Mouse (Mus musculus) limb, embryonic 12.5 days (tissue): ENCODE results near the gene Etaa1. TPM values are rescaled to one million over a fixed set of nuclear protein-coding genes. Genes with fewer than 3 reads are reported as not detected.

Experiments
- ATAC-seq: fragments of 200-750 bp; cut with Nextera tagmentation; 2 replicates; pipeline ENCODE4 v1.8.0; 2017; ENCODE audit warnings: low read depth, moderate TSS enrichment; ENCODE audit not compliant: insufficient number of reproducible peaks, insufficient read depth, low FRiP score, low TSS enrichment
- H3K27ac ChIP-seq: fragments of 300-500 bp; sonication (generic); 2 replicates; pipeline ENCODE4 v1.5.1; 2016; ENCODE audit warnings: mild to moderate bottlenecking, moderate library complexity
- H3K27me3 ChIP-seq: fragments of 300-500 bp; sonication (generic); 2 replicates; pipeline ENCODE4 v1.6.1; 2016; ENCODE audit warnings: mild to moderate bottlenecking, moderate library complexity
- H3K36me3 ChIP-seq: fragments of 300-500 bp; sonication (generic); 2 replicates; pipeline ENCODE4 v1.6.1; 2016; ENCODE audit warnings: mild to moderate bottlenecking, moderate library complexity
- H3K4me1 ChIP-seq: fragments of 300-500 bp; sonication (generic); replicated peaks from 2 replicates; pipeline ENCODE4 v1.6.1; 2016
- H3K4me2 ChIP-seq: fragments of 300-500 bp; sonication (generic); 2 replicates; pipeline ENCODE4 v1.6.1; 2016; ENCODE audit warnings: mild to moderate bottlenecking, moderate library complexity
- H3K4me3 ChIP-seq: fragments of 300-500 bp; sonication (generic); replicated peaks from 2 replicates; pipeline ENCODE4 v1.5.1; 2016; ENCODE audit warnings: mild to moderate bottlenecking
- H3K9ac ChIP-seq: fragments of 300-500 bp; sonication (generic); replicated peaks from 2 replicates; pipeline ENCODE4 v1.6.1; 2016; ENCODE audit warnings: mild to moderate bottlenecking, moderate library complexity
- H3K9me3 ChIP-seq: fragments of 300-500 bp; sonication (generic); 2 replicates; pipeline ENCODE4 v1.6.1; 2016; ENCODE audit warnings: mild to moderate bottlenecking, moderate library complexity
- WGBS: fragments of 180-500 bp; shearing (Covaris S2); methylation state at CpG from one replicate; pipeline ENCODE4 v1.1.7; 2016; 5-methylcytosine and 5-hydroxymethylcytosine counted together
- polyA plus RNA-seq: library from polyadenylated mRNA; unstranded; fragments of >200 nt; fragmentation: Nextera tagmentation; extraction: Ambion mirVana; gene quantifications from 2 replicates; pipeline ENCODE4 v1.2.1, GENCODE M21; 2016

Gene Etaa1
- 15.3 and 18.1 TPM in 2 replicates for polyA plus RNA-seq

DNA sequence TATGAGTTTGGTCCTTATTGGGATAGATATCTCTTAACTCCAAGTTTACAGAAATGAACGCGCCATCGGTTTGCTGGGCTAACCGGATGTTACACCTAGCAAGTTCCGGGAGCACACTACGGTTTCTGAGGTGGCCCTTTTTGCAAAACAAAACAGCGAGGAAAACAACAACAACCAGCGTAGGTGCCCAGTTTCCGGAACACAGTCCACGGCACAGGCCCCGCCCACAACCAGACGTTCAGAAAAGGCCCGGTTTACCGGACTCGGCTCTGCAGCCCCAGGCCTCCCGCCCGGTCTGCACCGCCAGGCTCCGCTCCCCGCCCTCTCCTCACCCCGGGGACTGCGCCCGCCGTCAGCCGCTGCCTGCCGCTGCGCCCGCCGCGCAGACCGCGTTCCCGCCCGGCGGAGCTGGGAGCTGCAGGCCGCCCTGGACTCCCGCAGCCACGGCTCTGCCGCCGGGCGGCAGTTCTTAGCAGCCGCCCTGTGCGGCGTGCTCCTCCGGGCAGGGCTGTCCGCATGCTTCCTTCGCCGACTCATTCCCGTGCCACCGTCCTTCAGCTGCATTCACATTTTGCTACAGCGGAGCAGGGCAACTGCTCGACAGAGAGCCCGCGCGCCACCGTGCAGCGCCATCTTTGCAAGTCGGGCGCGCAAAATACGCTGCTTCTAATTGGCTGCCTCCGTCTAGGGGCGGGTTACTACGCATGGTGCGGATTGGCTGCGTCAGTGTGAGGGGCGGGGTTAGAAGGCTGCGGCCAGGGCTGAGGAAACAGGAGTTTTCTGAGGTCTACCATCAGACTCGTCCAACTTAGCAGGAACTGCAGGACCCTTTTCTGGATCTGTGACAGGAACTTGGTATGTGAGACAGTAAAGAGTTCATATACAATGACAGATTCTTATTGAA, at the start of gene Etaa1:
Etaa1 (minus strand) TSS at position 645 of the 904 bp plus-strand sequence.
- Histone ChIP-seq H3K4me3 (peak within 1 kb of the TSS; percentile 99), H3K27ac (peak within 1 kb of the TSS; percentile 99), H3K4me1 (no peaks in the 10 kb centered on the region; the same call in 1 of the 2 replicates), H3K36me3 (peaks cover 23% of the 10 kb centered on the region), H3K4me2 (peak within 1 kb of the TSS; percentile 64), H3K9ac (peak within 1 kb of the TSS; percentile 97), H3K27me3 (no peaks in the 10 kb centered on the region), H3K9me3 (no peaks in the 10 kb centered on the region)
- ATAC-seq: peak; percentile 100
- under 1% methylated on average over 69 of the region's 69 CpGs for WGBS

- no peak for ATAC-seq
- WGBS: 81% methylated on average over 3 of the region's 3 CpGs
- H3K4me1 ChIP-seq: no peaks in the 10 kb centered on the region
- H3K36me3 ChIP-seq: no peaks in the 10 kb centered on the region
- H3K9me3 ChIP-seq: no peaks in the 10 kb centered on the region
- no peak overlapping the region for H3K9ac ChIP-seq
- H3K4me3 ChIP-seq: no peak overlapping the region
- no peak overlapping the region for H3K4me2 ChIP-seq
- H3K27ac ChIP-seq: no peak overlapping the region
- H3K27me3 ChIP-seq: no peaks in the 10 kb centered on the region
Observed at GRCm38 (mm10) chr11:17994151-17994550, 40.5 kb upstream of the Etaa1 start.

GRCm38 (mm10) chr11:17992311-17992710, 38.6 kb upstream of the Etaa1 start:
- WGBS: 88% methylated on average over 9 of the region's 9 CpGs
- H3K9me3 ChIP-seq: no peaks in the 10 kb centered on the region

GRCm38 (mm10) chr11:17983331-17983730, 29.7 kb upstream of the Etaa1 start:
- Histone ChIP-seq H3K27me3 (no peaks in the 10 kb centered on the region), H3K4me1 (no peaks in the 10 kb centered on the region), H3K9ac (no peak overlapping the region), H3K27ac (no peak overlapping the region), H3K4me2 (no peak overlapping the region), H3K4me3 (no peak overlapping the region), H3K9me3 (no peaks in the 10 kb centered on the region), H3K36me3 (no peaks in the 10 kb centered on the region)
- WGBS: 82% methylated on average over 2 of the region's 2 CpGs
- no peak for ATAC-seq

More at GRCm38 (mm10) chr11:17992311-17992710, 38.6 kb upstream of the Etaa1 start:
- H3K27me3 ChIP-seq: no peaks in the 10 kb centered on the region
- H3K4me3 ChIP-seq: no peak overlapping the region
- H3K9ac ChIP-seq: no peak overlapping the region
- no peak for ATAC-seq
- no peaks in the 10 kb centered on the region for H3K36me3 ChIP-seq
- H3K4me1 ChIP-seq: no peaks in the 10 kb centered on the region
- H3K4me2 ChIP-seq: no peak overlapping the region
- H3K27ac ChIP-seq: no peak overlapping the region

- Histone ChIP-seq H3K9ac (no peak overlapping the region), H3K27me3 (no peaks in the 10 kb centered on the region), H3K4me1 (no peaks in the 10 kb centered on the region), H3K4me3 (no peak overlapping the region), H3K27ac (no peak overlapping the region), H3K9me3 (no peaks in the 10 kb centered on the region), H3K4me2 (no peak overlapping the region), H3K36me3 (no peaks in the 10 kb centered on the region)
- no peak for ATAC-seq
- 64% methylated on average over 4 of the region's 4 CpGs for WGBS
Observed at GRCm38 (mm10) chr11:17981246-17981645, 27.6 kb upstream of the Etaa1 start.

GRCm38 (mm10) chr11:17975581-17975980, 21.9 kb upstream of the Etaa1 start:
- Histone ChIP-seq H3K9ac (no peak overlapping the region), H3K4me2 (no peak overlapping the region), H3K9me3 (no peaks in the 10 kb centered on the region), H3K4me1 (no peaks in the 10 kb centered on the region), H3K4me3 (no peak overlapping the region), H3K27me3 (no peaks in the 10 kb centered on the region), H3K27ac (no peak overlapping the region), H3K36me3 (no peaks in the 10 kb centered on the region)
- no peak for ATAC-seq
- WGBS: 80% methylated on average over 3 of the region's 3 CpGs

GRCm38 (mm10) chr11:17952791-17953190, 884 bp downstream of the Etaa1 start:
- H3K27ac ChIP-seq: peak overlapping the region; percentile 99

GRCm38 (mm10) chr11:17951336-17951735, 2.3 kb downstream of the Etaa1 start:
- H3K27me3 ChIP-seq: no peaks in the 10 kb centered on the region
- 91% methylated on average over 3 of the region's 3 CpGs for WGBS
- H3K4me2 ChIP-seq: no peak overlapping the region
- H3K4me1 ChIP-seq: no peaks in the 10 kb centered on the region; the same call in 1 of the 2 replicates
- H3K4me3 ChIP-seq: no peak overlapping the region
- no peak overlapping the region for H3K27ac ChIP-seq
- H3K9ac ChIP-seq: no peak overlapping the region
- peaks cover 37% of the 10 kb centered on the region for H3K36me3 ChIP-seq
- no peak for ATAC-seq
- no peaks in the 10 kb centered on the region for H3K9me3 ChIP-seq

More at GRCm38 (mm10) chr11:17952791-17953190, 884 bp downstream of the Etaa1 start:
- Histone ChIP-seq H3K27me3 (no peaks in the 10 kb centered on the region), H3K4me3 (peak overlapping the region; percentile 99), H3K36me3 (peaks cover 24% of the 10 kb centered on the region), H3K4me1 (no peaks in the 10 kb centered on the region; the same call in 1 of the 2 replicates), H3K9me3 (no peaks in the 10 kb centered on the region), H3K4me2 (peak overlapping the region; percentile 64), H3K9ac (peak overlapping the region; percentile 97)
- no peak for ATAC-seq
- WGBS: 3% methylated on average over 3 of the region's 3 CpGs

DNA sequence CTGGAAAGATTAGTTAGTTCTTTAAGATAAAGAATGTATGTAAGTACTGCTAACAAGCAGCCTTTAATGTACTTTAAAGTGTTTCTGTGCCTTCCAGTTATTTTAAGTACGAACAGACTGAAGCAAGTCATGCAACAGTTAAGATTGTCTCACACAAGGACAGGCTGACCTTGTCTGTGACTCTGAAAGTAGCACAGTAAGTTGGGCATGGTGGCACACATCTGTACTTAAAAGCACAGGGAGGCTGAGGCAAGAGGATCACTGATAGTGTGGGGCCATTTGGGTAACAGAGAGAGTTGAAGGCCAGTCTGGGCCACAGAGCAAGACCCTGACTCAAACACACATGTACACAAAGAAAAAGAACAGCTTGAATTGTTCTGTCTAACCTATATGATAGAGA, 14.5 kb downstream of the Etaa1 start:
- Histone ChIP-seq H3K27me3 (no peaks in the 10 kb centered on the region), H3K4me3 (no peak overlapping the region), H3K4me1 (no peaks in the 10 kb centered on the region), H3K4me2 (no peak overlapping the region), H3K36me3 (peaks cover 18% of the 10 kb centered on the region), H3K9ac (no peak overlapping the region), H3K27ac (no peak overlapping the region), H3K9me3 (no peaks in the 10 kb centered on the region)
- ATAC-seq: no peak
- WGBS: 95% methylated on average over 1 of the region's 1 CpGs

DNA sequence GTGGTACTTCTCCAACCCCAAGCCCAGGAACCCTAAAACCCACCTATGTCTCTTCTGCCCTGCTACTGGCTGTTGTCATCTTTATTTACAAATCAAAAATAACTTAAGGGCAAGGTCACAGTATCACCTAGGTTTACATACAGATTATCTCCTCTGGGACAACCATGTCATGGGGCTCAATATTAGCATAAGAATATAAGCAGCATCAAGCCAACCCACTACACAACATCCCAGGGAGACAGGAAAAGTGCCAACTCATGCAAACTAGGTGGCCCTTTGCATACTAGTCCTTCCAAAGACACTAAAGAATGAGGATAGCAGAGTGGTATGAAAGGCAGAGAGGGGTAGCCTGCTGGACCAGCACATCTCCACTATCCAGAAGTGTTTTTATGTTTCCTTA, 15.7 kb downstream of the Etaa1 start:
- Histone ChIP-seq H3K4me3 (no peak overlapping the region), H3K4me2 (no peak overlapping the region), H3K9ac (no peak overlapping the region), H3K4me1 (no peaks in the 10 kb centered on the region), H3K27me3 (no peaks in the 10 kb centered on the region), H3K9me3 (no peaks in the 10 kb centered on the region), H3K27ac (no peak overlapping the region), H3K36me3 (peaks cover 17% of the 10 kb centered on the region)
- no peak for ATAC-seq

DNA sequence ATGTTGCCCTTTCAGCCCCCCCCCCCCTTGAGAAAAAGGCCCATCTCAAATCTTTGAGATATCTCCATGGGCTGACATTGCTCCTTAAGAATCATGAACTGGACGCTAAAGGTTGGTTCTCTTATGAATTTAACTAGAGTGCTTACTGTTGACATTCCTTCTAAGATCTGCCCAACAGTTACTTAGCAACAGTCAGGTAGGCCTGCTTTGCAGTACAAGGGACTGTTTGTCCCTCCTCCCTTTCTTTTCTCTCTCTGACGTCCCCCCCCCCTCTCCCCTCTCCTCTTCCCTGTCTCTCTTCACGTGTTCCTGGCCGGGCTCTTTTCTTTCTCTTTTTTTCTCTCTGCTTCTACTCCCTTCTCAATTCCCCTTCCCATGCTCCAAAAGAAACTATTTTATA, 35.8 kb downstream of the Etaa1 start:
- no peak overlapping the region for H3K4me3 ChIP-seq
- no peak overlapping the region for H3K27ac ChIP-seq
- no peak overlapping the region for H3K4me2 ChIP-seq
- no peak for ATAC-seq
- WGBS: 71% methylated on average over 4 of the region's 4 CpGs
- no peak overlapping the region for H3K9ac ChIP-seq
- H3K4me1 ChIP-seq: no peaks in the 10 kb centered on the region
- H3K36me3 ChIP-seq: no peaks in the 10 kb centered on the region
- no peaks in the 10 kb centered on the region for H3K27me3 ChIP-seq
- H3K9me3 ChIP-seq: no peaks in the 10 kb centered on the region
